Mouse (Mus musculus): ENCODE data around the gene Ormdl3. TPM values are rescaled to one million over a fixed set of nuclear protein-coding genes. Genes with fewer than 3 reads are reported as not detected.

Ormdl3 gene
- total and polyA plus RNA-seq, 3 experiments: 32.5 to 45.1 (median 32.9) TPM

- peaks cover 35 to 56% of the 10 kb centered on the region in 2 experiments for H3K36me3 ChIP-seq (replicated peaks in 1 of 2; ENCODE audit: control insufficient read depth in 1 of 2, insufficient read depth in 1 of 2, low read length in 1 of 2)
- in situ Hi-C loops (cut with MboI; ENCODE audit: low pct_ligation_motif_present, low pct_unique_long_range_greater_than_20kb, low sequenced_read_pairs): no loop called here
- peaks cover 2% of the 10 kb centered on the region for H3K27me3 ChIP-seq (replicated peaks)
- H3K9ac ChIP-seq (ENCODE audit: insufficient read depth, low read depth): no peak overlapping the region
- peaks cover 17% of the 10 kb centered on the region for H3K79me2 ChIP-seq (replicated peaks; ENCODE audit: control insufficient read depth, extremely low read depth, insufficient read depth, poor library complexity, severe bottlenecking)
- H3K9me3 ChIP-seq (replicated peaks; ENCODE audit: low read length): no peaks in the 10 kb centered on the region
- no peak for DNase-seq (ENCODE audit: extremely low read depth)
- no peak overlapping the region for H3K4me2 ChIP-seq (ENCODE audit: insufficient read depth, low read depth, poor library complexity, severe bottlenecking)
- peaks cover 21 to 37% of the 10 kb centered on the region in 2 experiments for H3K4me1 ChIP-seq (ENCODE audit: control insufficient read depth in 1 of 2, insufficient read depth in 2 of 2)
- H3K27ac ChIP-seq (ENCODE audit: insufficient read depth, low read depth): no peak overlapping the region
- no peak overlapping the region for H3K4me3 ChIP-seq (replicated peaks in 1 of 3; ENCODE audit: low read depth in 2 of 3, low read length in 2 of 3, poor library complexity in 1 of 3)
- dilution Hi-C loops (cut with MboI; ENCODE audit: extremely low pct_ligation_motif_present, extremely low pct_unique_long_range_greater_than_20kb, low sequenced_read_pairs): no loop called here
- TF ChIP-seq CTCF (conservative IDR thresholded peaks at IDR 0.05 in 1 of 2, IDR thresholded peaks at IDR 0.05 in 1 of 2; ENCODE audit: low read depth in 2 of 2, low read length in 2 of 2) (no peak), JUND (conservative IDR thresholded peaks at IDR 0.05; ENCODE audit: low read depth, low read length) (no peak), ZC3H11A (IDR thresholded peaks at IDR 0.05; ENCODE audit: low read depth, low read length) (no peak), IRF4 (IDR thresholded peaks at IDR 0.05; ENCODE audit: low read depth, low read length) (no peak), ZMIZ1 (IDR thresholded peaks at IDR 0.05; ENCODE audit: low read depth, low read length) (no peak), MAX (IDR thresholded peaks at IDR 0.05; ENCODE audit: low read length) (no peak), JUN (IDR thresholded peaks at IDR 0.05; ENCODE audit: insufficient read depth, low read depth, low read length) (no peak)
Observed at GRCm38 (mm10) chr11:98584146-98584545, 3.0 kb downstream of the Ormdl3 start.

GRCm38 (mm10) chr11:98583571-98583970 is 3.6 kb downstream of the Ormdl3 start:
- Histone ChIP-seq H3K9me3 (replicated peaks; ENCODE audit: low read length) (no peaks in the 10 kb centered on the region), H3K79me2 (replicated peaks; ENCODE audit: control insufficient read depth, extremely low read depth, insufficient read depth, poor library complexity, severe bottlenecking) (peaks cover 17% of the 10 kb centered on the region), H3K27ac (ENCODE audit: insufficient read depth, low read depth) (no peak overlapping the region), H3K4me3 (replicated peaks in 1 of 3; ENCODE audit: low read depth in 2 of 3, low read length in 2 of 3, poor library complexity in 1 of 3) (no peak overlapping the region), H3K4me2 (ENCODE audit: insufficient read depth, low read depth, poor library complexity, severe bottlenecking) (no peak overlapping the region), H3K27me3 (replicated peaks) (no peaks in the 10 kb centered on the region), H3K4me1 (ENCODE audit: control insufficient read depth in 1 of 2, insufficient read depth in 2 of 2) (peaks cover 16 to 31% of the 10 kb centered on the region in 2 experiments), H3K36me3 (replicated peaks in 1 of 2; ENCODE audit: control insufficient read depth in 1 of 2, insufficient read depth in 1 of 2, low read length in 1 of 2) (peaks cover 35 to 56% of the 10 kb centered on the region in 2 experiments), H3K9ac (ENCODE audit: insufficient read depth, low read depth) (no peak overlapping the region)
- in situ Hi-C loops (cut with MboI; ENCODE audit: low pct_ligation_motif_present, low pct_unique_long_range_greater_than_20kb, low sequenced_read_pairs) (no loop called here), dilution Hi-C loops (cut with MboI; ENCODE audit: extremely low pct_ligation_motif_present, extremely low pct_unique_long_range_greater_than_20kb, low sequenced_read_pairs) (no loop called here)
- TF ChIP-seq POLR2AphosphoS2 (IDR thresholded peaks at IDR 0.05; ENCODE audit: low read depth, low read length): no peak
- no peak for TF ChIP-seq ZC3H11A (IDR thresholded peaks at IDR 0.05; ENCODE audit: low read depth, low read length)
- TF ChIP-seq ZNF384 (IDR thresholded peaks at IDR 0.05; ENCODE audit: low read depth, low read length): no peak
- TF ChIP-seq TCF12 (IDR thresholded peaks at IDR 0.05; ENCODE audit: low read depth, low read length): no peak
- TF ChIP-seq E2F4 (IDR thresholded peaks at IDR 0.05; ENCODE audit: insufficient replicate concordance, low read depth, low read length): no peak
- no peak for TF ChIP-seq MEF2A (IDR thresholded peaks at IDR 0.05; ENCODE audit: borderline replicate concordance, low read depth, low read length)
- peak; percentile 63 for TF ChIP-seq SMC3 (IDR thresholded peaks at IDR 0.05; ENCODE audit: low read depth, low read length)
- no peak for TF ChIP-seq SIN3A (IDR thresholded peaks at IDR 0.05; ENCODE audit: low read length)
- TF ChIP-seq MAX (IDR thresholded peaks at IDR 0.05; ENCODE audit: low read length): no peak
- peak in 1 of 2 experiments; percentile 66; a peak in 2 of 4 replicates for TF ChIP-seq CTCF (conservative IDR thresholded peaks at IDR 0.05 in 1 of 2, IDR thresholded peaks at IDR 0.05 in 1 of 2; ENCODE audit: low read depth in 2 of 2, low read length in 2 of 2)
- TF ChIP-seq RAD21 (IDR thresholded peaks at IDR 0.05; ENCODE audit: low read depth, low read length): peak; percentile 37
- TF ChIP-seq MXI1 (IDR thresholded peaks at IDR 0.05; ENCODE audit: low read depth, low read length): no peak
- DNase-seq (ENCODE audit: extremely low read depth): peak; percentile 63
